Mouse (Mus musculus) granulocyte monocyte progenitor cell, adult 5-6 weeks (primary cell): ENCODE data around the gene Iqschfp. TPM values are rescaled to one million over a fixed set of nuclear protein-coding genes. Genes with fewer than 3 reads are reported as not detected.
A peak's percentile ranks its signal among the peaks of the same experiment; 100 is the strongest.

Source experiments
- ATAC-seq: replicated peaks from 2 replicates; pipeline ENCODE4 v1.8.0; 2016; ENCODE audit warnings: mild to moderate bottlenecking, moderate TSS enrichment, inconsistent platforms; ENCODE audit not compliant: poor library complexity, severe bottlenecking
- total RNA-seq, 2 experiments: library from RNA; stranded (forward) in 1 of 2; stranded (reverse) in 1 of 2; fragments of 200-712, 200-1000 nt in 1 of 2; fragments of >200 nt in 1 of 2; fragmentation: Nextera tagmentation in 1 of 2; gene quantifications; 2 replicates each; pipeline ENCODE4 v1.2.3; 2014 to 2017

The Iqschfp gene
- total RNA-seq, 2 experiments from 2014 or later: not detected

DNA sequence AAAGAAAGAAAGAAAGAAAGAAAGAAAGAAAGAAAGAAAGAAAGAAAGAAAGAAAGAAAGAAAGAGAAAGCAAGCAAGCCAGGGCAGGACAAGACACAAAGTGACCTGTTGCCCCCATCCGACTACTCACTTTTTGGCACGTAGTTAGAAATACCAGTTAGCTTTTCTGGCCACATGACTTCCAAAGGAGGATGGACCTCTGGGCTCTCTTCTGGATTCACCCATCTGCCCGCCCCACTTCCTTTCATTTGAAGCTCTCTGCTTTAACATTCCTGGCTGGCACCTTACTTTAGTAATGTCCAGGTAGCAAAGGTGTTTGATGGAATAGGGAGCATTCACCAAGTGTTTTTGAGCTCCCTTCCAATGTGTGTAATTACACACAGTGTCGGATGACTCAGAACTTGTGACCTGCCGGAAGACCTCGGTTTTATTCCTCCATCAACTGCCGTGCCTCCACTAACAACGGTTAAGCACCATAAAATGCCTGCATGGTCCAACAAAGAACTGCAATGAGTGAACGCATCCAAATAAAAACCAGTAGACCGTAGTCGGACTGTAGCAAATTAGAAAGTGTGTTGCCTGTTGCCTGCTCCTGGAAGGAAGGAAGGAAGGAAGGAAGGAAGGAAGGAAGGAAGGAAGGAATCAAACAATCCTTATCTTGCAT, 718.7 kb downstream of the Iqschfp start:
- no peak for ATAC-seq

DNA sequence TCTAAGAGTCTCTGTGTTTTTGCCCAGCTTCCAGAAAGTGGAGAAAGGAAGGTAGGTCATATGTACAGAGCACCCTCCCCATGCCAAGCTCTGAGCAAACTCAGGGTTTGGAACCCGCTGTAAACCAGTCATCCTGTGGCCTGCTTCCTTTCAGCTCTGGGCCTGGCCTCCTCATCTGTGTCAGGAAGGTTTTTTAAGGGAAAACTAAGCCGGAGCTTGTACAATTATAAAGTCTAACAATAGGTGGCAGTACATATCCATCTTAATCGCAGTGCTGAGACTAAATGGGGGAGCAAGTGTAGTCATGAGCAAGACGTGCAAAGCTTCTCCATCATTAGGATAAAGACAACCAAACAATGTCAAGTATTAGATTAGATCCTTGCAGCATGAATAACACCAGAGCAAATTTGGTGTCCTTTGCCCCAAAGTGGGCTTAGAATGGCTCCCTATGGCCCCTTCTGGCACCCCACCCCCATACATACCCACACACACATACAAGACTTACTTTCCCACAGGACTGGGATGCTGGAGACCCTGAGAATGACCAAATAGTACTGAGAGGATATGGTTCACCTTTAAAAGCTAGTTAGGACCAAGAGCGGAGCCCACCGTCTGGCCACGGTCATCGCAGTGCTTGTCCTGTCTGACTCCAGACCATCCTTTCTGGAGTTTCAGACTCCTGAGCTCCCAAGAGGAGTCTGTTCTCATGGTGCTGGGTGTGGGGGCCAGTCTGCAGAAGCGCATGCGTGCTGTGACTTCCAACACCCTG, 723.2 kb downstream of the Iqschfp start:
- ATAC-seq: peak; percentile 55

DNA sequence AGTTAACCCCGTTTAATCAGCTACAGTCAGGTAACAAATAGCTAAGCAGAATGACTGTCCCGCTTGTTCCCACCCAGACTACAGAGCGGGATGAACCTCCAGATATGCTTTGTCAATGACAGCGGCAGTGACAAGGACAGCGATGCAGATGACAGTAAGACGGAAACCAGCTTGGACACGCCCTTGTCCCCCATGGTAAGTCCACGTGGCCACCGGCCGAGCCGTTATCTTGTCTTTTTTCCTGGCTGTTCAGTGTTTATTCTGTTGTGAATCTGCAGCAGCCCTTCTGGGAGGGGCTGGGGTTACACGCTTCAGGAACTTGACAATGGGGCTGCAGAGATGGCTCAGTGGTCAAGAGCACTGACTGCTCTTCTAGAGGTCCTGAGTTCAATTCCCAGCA, 724.3 kb downstream of the Iqschfp start:
- no peak for ATAC-seq

DNA sequence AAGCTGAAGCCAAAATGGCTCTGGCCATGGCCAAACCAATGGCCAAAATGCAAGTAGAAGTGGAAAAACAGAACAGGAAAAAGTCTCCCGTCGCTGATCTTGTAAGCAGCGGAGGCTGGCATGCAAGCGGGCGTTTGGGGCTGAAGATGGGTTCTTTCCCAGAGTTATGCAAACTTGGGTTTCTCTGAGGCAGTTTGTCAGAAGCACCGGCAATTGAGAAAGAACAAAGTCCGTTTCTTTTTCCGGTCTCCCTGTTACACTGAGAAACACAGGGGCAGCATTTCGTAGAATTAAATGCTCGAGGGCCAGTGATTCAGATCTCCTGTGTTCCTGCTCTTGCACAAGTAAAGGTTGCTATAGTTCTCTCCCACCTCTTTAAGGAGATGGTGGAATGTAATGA, 725.7 kb downstream of the Iqschfp start:
- peak; percentile 59 for ATAC-seq

DNA sequence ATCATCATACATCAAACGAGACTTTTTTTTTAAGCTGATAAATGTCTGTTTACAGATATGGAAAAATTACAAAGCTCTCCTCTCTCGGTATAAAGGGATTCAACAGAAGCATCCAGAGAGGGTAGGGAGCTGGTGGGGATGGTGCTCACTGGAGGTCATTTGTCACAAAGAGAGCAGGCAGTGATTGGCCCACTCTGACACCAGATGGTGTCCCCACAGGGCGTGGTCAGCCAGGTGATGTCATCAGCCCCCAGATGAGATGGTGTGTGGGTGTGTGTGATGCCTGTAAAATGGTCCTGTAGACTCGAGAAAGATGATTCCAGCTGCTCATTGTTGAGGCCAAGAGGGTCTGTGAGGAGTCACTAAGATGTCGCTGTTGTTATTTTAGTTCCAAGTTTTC, 727.1 kb downstream of the Iqschfp start:
- ATAC-seq: no peak

DNA sequence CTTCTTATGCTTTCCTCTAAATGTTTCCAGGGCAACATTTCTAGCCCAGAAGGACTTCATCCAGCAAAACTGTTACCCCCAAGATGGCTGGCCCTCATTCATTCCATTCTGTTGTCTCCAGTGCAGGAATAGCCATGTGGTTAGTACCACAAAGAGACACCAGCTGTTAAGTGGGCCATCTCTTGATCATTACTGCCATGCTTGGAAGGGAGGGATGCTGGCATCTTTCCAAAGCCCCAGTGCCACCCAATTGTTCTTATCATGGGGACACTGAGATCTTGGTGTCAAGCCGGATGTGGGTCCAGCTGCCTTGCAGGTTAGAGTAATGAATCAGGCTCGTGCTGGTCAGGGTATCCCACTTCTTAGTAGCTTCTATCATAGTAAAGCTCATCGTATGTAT, 729.9 kb downstream of the Iqschfp start:
- ATAC-seq: no peak

DNA sequence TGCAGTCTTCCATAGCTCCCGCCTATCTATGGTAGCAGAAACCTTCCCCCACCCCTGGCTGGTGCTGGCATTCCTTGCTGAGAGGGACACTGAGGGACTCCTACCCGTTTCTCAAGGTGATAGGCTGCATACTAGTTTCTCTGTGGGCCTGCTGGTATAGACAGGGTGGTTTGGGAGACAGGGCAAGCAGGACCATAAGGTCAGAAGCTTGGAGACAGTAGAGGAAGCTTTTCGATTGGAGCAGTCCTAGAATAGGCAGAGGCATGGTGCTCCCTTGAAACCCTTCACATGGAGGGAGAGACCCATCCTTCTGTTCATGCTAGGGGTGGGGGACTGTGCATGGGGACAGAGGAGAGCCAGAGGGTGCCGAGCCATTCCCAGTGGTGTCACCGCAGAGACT, 731.0 kb downstream of the Iqschfp start:
- no peak for ATAC-seq

DNA sequence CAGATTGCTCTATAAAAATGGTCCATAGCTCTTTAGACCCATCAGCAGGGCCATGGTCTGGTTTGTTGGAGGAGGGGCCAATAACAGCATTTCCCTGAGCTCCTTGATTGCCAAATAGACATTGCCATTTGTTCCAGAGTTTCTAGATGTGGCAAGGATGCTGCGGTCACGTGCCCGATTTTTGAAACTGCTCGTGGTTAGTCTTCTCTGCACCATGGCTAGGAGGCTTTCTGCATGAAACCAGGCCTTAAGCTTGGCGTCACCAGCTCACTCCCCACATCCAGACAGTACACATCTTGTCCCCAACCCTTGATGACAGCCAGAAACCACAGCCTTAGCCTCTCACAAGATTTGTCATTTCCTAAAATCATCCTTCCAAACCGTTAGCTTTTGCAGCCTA, 732.4 kb downstream of the Iqschfp start:
- ATAC-seq: peak; percentile 95

DNA sequence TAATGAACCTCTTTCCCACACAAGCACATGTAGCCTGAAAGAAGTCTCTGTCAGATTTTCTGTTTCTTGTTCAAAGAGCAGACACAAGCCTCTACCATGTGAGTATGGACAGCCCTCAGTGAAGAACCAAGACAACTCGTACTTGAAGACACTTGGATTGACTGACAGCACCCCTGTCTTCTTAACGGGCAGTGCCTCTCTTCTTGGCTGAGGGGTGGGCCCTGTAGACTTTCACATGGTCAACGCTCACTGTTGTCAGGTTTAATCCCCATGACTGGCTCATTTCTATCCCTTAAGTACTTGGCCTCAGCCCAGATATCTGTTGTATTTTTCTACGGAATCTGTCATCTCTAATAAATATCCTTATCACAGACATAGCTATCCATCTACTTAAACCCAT, 738.2 kb downstream of the Iqschfp start:
- no peak for ATAC-seq

DNA sequence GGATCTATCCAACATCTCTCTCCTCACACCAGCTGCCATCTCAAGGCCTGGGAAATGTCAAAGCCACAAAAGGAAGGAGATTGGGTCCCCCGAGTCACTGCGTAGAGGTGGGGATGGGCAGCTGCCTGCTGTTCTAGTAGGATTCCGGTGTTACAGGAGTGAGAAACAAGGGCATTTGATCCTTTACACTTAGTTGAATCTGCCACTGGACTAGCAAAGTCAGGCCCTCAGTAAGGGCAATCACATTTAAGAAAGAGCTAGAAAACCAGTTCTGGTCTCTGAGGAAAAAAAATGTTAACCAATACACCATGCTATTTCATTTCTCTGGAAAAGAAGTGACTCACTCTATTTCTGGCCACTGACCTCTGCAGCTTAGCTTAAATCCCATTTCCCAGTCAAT, 738.8 kb downstream of the Iqschfp start:
- no peak for ATAC-seq

DNA sequence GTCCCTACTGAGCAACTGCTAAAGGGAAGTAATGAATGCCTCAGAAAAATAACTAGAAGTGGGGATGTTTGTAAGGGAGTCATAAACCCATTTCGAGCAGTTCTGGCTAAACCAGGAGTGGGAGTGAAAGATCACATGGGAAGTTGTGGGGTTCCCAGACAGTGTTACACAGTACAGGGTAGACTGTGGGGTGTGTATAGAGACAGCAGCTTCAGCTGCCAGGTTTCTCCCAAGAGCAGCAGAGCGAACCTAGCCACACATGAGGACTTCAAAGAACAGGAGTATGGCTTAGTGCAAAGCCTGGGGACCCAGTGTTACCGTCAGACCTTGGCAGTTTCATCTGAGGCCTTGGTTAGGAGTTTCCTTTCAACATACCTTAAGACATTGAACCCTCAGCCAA, 740.7 kb downstream of the Iqschfp start:
- peak; percentile 29; the same call in 1 of the 2 replicates for ATAC-seq

DNA sequence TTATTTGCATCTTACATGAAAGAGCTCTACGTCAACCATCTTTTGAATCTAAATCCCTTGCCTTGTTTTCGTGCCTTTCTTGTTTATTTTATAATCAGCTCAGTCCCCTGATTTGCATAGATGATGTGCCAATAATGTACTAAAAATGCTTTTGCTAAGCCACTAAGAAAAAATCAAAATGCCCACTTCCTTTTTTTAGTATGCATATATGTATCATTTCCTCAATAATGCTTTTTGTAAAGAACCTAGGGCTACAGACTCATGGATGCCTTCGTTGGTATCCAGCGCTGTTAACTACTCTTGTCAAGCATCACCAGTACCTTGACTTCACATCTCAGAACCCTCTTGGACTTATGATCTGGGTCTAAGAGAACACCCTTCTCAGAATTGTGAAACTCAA, 741.5 kb downstream of the Iqschfp start:
- peak; percentile 73 for ATAC-seq

DNA sequence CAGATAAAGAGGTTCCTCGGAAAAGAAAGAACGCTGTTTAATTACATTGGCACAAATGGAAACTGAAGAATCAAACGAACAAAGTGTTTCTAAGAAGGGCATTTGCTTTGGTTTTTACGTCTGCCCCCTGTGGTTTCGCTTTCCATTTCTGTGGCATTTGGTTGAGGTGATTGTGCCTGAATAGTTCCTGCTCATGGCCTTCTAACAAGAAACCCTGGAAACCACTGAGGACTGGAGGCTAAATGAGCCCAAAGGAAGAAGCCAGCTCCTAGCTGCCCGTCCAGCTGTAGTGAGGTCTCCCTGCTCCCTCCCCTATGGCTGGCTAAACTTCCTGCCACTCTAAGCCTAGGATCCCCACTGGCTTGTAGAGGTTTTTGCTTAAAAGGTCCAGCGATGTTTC, 745.9 kb downstream of the Iqschfp start:
- peak; percentile 30 for ATAC-seq

DNA sequence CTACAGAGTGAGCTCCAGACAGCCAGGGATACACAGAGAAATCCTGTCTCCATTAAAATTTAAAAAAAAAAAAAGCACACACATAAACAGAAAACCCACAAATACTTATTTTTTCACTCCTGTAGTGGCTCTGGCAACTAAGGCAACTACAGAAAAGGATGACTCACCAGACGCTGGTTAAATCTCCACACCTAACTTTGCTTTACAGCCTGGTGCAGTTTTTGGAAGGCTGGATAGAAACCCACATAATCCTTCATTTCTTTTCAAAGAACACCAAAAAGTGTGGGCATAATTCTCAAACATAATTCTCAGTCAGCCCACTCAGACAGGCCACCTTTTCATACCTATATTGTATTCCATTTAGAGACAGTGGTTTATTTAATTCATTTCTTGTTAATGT, 746.7 kb downstream of the Iqschfp start:
- ATAC-seq: no peak

DNA sequence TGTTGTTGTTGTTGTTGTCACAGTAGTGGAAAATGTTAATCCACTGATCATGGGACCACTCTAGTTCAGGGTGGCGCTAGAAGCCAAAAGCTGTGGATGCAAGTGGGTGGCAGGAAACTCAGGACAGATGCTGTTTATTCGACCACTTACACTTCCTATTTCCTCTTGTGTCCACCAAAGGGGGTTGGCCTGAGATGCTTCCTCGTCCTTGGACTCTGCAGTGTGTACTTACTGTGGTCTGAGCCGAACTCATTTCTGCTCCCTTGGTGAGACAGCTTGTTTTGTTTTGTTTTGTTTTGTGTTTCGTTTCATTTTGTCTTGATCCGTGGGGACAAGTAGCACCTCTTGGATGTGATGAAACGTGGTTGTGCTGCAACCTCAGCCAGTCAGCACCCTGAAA, 750.9 kb downstream of the Iqschfp start:
- ATAC-seq: peak; percentile 54

DNA sequence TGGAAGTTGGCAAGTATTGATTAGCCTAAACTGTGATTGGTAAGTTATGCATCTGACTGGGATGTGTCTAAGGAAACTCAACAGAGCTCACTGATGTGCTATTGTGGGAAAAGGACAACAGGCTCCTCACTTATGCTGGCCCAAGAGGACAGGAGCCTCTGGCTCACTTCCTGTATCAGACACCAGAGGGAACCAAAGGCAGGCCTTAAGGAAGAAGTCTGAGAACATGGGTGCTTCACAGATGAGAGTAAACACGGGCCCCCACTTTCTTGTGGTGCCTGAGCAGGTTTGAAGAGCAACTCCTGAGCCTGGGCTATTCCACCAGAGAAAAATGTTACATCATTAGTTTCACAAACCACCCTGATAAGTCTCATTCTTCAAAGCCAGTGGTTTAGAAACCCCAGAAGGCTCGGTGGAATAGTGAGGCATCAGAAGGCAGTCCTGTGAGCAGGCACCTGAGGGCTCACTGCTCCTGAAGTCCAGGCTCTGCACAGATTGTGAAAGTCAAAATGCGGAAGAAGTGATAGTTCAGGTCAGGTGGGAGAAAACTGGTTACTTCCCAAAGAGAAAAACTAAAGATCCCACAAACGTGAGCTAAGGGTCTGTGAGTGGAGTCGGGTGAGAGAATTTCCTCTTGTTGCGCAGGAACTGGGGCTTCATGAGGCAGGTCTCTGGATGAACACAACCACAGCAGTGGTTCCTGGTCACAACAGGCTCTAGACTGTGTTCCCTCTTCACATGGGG, 754.5 kb downstream of the Iqschfp start:
- ATAC-seq: peak; percentile 70

DNA sequence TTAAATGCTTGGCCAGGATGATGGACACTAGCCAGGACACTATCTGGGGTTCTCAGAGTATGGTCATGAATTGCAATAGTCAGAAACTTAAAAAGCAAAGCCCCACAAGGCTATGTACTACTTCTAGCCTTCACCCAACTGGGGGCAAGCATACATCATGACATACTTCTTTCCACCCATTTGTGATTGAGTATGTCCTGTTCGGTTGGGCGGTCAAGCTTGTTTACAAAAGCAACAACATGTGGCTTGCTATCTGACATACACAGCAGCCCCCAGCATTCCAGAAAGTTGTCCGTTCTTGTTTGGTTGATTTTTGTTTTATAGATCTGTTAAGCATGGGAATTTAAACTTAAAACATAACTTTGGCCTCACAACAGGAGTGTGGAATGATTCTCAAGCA, 755.2 kb downstream of the Iqschfp start:
- ATAC-seq: no peak

DNA sequence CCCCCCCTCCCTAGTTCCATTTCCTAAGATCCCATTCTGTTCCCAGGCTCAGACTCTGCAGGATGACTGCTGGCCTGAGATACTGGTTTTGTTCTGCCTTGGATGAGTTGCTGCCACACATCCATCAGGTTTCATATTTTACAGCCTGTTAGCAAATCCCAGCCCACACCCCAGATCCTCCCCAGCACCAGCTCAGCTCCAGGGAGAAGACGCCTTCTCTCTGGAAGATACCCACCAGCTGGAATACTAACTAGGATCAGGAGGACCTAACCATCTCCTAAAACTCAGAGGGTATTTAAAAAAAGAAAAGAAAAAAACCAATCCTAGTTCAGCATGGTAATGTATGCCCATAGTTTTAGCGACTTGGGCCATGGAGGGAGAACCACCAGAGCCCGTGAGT, 758.2 kb downstream of the Iqschfp start:
- ATAC-seq: no peak

DNA sequence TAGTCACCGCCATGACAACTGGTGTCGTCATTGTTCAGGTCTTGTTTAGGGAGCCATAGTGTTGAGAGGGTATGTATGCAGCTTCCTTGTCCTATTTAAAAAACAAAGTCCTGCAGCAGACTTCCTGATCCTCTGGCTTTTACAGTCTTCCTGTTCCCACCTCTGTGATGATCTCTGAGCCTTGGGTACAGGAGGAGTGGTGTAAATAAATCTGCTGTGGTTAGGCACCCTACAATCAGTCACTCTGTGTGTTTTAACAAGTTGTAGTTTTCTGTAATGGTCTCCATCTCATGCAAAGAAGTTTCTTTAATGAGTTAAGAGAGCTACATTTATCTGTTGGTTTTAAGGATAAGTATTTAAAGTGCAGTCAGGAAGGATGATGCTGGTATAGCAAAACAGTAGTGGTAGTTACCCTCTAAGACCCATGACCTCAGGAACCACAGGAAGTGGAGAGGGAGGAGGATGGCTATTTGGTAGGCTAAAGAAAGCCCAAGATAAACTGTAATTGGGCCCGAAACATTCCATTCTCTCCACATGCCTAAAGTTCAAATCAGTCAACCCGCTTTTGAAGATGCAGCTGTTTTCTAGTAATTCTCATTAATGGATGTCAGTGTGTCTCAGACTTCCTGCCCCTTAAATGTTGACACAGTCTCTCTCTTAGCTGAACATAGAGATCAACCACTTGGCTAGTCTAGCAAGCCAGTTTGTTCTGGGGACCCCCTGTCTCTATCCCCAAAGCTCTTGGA, 764.7 kb downstream of the Iqschfp start:
- 0 out of 2 replicates have a peak, but pooled peaks have one; percentile 17 for ATAC-seq

DNA sequence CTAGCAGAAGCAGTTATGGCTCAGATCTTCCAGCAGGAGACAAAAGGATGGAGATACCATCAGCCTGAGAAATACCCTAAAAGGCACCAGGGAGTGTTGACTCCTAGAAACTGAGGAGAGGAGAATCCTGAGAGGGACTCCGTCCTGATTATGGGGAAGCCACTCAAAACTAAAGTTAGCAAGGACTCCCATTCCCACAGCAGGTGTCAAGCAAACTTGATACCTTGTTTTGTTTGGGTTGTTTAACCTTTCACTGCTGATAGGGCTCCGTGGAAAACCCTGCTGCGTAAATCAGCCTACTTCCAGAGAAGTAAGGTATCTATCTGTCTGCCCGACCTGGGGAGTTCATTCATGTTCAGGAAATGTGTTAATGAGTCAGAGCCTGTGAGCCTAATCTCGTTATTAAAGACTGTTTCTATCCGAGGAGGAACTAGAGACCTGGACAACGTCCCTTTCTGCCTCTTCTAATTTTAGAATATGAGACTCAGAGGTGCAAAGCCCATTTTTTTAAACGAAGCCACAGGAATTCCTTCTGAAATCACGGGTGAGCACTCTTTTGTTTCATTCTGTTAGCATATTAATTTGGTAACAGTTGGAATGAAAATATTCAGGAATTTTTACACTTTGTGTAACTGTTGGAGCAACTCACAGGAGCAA, 765.7 kb downstream of the Iqschfp start:
- ATAC-seq: peak; percentile 24; the same call in 1 of the 2 replicates
